Mouse (Mus musculus) left cerebral cortex, postnatal 10 days (tissue): Measurements from ENCODE around the gene Git1. TPM values are rescaled to one million over a fixed set of nuclear protein-coding genes. Genes with fewer than 3 reads are reported as not detected.

Experiments
- DNase-seq, 2 experiments: peaks; one replicate each; pipeline ENCODE4 v3.0.0; 2021 to 2022; ENCODE audit warnings: low spot score in 2 of 2, mixed read lengths in 1 of 2; ENCODE audit errors: extremely low spot score in 1 of 2
- intact Hi-C: fragments of 180-260 bp; cut with DNase I; formaldehyde crosslinking; loops from one replicate; pipeline ENCODE4 v1.15.1; 2025
- total RNA-seq, 2 experiments: library from RNA; stranded (reverse); gene quantifications; 2 replicates each; pipeline ENCODE4 v1.2.3; 2021

Gene Git1
- 100 to 1,000 TPM; 138 to 142 TPM for total RNA-seq

DNA sequence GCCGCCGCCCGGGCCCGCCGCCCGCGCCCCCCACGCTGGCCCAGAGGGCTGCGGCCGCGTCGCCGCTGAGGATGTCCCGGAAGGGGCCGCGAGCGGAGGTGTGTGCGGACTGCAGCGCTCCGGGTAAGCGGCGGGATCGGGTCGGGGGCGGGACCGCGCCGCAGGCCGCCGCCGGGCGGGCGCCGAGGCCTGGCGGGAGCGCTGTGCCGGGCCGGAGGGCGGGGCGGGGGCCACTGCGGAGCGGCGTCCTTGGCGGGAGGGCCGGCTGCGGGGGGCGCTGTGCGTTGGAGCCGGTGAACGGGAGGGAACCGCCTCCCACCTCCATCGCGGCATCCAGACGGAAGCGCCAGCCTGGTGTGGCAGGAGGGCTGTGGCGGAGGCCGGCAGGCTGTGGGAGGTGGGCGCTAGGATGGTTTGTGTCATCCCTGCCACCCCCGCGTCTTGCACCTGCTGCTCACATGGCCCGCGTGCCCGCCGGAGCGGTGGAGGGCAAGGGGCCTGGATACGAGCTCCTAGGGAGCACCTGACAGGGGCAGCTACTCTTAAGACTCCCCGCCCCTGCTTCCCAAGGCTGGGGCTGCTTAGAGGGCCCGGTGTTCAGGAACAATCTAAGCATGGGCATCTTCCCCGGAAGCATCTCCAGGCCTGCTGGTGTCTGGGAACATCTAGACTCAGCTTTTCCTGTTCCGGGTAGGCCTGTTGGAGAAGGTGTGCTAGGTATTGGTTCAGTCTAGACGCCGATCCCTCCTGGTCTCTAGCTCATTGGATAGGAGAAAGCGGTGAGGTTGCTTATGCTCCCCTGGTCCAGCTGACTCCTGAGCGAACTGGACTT is at the start of gene Git1:
TSS of gene Git1 (plus strand) at position 51 of the 832 bp plus-strand sequence.
- peak in 1 of 2 experiments; percentile 80 for DNase-seq
- intact Hi-C loops, result loop anchor here (5.0 kb wide), 1 partner anchor 129 kb away; no protein-coding TSS in a partner anchor

DNA sequence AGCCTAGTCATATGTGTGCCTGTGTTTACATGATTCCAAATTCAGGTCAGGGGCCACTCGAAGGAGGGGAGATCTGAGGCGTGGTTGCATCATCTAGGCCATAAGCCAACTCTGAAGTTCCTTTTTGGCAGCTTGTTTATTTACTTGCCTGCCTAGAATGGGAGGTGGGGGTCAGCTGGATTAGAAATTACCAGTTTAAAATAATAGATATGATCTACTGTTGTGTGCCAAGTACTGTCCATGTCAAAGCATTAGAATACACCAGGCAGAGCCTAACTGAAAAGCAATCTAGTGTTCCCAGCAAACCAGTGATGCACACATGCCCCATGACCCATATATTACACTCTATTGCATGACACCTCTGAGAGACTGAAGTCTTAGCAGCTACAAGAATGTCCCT is 48.4 kb upstream of the Git1 start:
- intact Hi-C loops, result loop anchor here (5.0 kb wide), 2 partner anchors 128 to 228 kb away; partner anchors contain the start of gene Ssh2
- DNase-seq, result no peak

DNA sequence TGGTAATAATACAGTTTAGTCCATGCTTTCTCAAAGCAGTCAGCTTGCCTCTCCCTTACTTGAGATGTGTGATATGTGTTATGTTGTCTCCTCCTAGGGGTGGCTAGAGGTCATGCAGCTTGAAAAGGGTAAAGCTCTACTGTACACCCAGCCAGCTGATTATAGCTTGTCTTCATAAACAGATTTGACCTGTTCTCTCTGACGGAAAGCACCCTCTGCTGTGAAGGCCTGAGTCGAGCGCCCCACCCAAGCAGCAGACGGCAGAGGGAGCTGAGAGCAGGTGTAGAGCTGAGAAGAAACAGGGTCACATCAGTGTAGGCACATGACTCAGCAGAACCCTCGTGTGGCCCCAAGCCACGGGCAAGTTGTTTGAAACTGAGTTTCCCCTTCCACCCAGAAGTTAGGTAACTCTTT is 46.7 kb upstream of the Git1 start:
- DNase-seq, result peak in 1 of 2 experiments; percentile 33
- intact Hi-C loops, result loop anchor here (5.0 kb wide), 1 partner anchor 129 kb away; no protein-coding TSS in a partner anchor

DNA sequence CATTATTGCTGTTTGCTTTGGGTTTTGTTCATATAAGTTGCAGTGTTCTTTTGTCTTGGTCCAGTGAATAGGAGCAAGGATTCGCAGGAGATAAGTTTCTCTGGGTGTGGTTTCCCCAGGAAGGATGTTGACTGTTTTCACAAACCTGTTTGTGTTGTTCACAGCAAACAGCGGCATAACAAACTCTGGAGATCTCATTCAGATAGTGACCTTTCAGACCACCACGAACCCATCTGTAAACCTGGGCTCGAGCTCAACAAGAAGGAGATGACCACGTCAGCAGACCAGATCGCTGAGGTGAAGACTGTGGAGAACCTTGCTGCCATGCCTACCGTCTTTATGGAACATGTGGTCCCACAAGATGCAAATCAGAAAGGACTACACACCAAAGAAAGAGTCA is 44.1 kb upstream of the Git1 start:
- intact Hi-C loops, result loop anchor here (5.0 kb wide), 1 partner anchor 132 kb away; no protein-coding TSS in a partner anchor
- no peak for DNase-seq

GRCm38 (mm10) chr11:77451670-77452069 is 41.7 kb upstream of the Git1 start:
- no peak for DNase-seq
- intact Hi-C loops, result no loop called here

DNA sequence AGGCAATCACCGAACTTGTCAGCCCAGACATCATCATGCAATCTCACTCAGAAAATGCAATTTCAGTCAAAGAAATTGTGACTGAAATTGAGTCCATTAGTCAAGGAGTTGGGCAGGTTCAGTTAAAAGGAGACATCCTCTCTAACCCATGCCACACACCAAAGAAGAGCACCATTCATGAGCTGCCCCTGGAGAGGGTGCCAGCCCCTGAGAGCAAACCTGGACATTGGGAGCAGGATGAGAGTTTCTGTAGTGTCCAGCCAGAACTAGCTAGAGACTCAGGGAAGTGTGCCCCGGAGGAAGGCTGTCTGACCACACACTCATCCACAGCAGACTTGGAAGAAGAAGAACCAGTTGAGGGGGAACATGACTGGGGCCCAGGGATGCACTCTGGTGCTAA is 40.0 kb upstream of the Git1 start:
- no peak for DNase-seq
- intact Hi-C loops, result no loop called here

DNA sequence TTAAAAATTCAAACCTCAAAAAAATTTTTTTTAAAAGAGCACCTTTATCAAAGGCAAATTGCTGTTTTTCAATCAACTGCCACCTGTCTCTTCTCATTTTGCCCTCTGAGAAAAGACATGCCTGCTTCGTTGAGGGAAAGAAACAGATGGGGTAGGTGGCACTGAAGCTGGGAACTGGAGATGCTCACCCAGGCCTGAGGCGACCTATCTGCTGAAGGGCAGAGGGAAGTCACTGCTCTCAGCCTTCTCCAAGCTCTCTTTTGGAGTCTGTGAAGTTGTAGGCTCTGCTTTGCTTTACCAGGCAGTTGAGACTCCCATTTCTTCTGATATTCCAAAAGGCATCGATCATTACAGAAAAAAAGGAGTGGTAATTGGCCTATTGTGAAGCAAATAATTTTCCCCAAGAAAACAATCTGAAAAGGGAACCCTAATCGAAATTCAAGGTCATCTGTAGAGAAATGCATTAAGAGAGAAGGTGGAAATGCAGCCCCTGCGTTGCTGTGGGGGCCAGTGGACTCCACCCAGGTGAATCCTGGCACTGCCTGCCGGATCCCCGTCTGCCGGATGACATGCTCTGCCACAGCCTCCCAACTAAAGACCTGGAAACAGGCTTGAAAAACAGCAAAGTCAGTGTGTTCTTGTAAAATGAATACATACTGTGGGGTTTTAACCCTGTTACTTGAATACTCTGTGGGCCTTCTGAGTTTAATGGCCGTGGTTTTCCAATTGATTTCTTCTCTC is 37.4 kb upstream of the Git1 start:
- no peak for DNase-seq
- intact Hi-C loops, result no loop called here

DNA sequence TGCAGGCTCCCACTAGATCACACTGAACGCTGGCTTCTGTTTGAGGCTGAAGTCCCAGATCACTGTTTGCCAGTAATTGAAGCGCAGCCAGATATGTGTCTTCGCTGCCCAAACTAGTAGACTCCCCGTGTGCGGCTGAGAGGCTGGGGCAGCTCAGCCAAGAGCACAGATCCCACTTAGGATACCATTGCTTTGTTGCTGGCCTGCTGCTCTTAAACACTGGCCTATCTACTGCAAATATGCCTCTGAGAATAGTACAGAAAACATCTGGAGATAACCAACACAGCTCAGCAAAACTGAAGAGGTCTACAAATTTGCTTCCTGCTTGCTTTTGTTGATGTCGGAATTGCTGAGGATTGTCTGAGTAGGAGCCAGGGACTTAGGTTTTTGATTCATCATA is 36.5 kb upstream of the Git1 start:
- intact Hi-C loops, result no loop called here
- DNase-seq, result no peak

DNA sequence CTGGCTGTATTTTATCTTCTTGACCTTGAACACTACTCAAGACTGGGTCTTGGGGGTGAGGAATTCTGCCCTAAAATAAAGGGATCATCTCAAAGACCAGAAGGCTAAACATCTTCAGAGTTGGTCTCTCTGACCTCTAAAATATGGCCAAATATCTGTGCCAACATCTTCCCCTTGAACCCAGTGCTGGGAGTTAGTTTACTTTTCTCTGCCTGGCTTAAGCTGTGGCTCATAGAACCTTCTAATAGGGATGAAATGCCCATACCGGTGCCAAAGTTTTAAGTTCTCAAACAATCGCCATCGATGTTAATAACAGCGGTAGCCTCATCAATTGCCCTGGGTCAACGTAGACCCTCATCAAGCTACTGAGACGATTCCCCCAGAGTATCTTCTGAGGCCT is 31.5 kb upstream of the Git1 start:
- intact Hi-C loops, result loop anchor here (10.0 kb wide), 1 partner anchor 367 kb away; no protein-coding TSS in a partner anchor
- no peak for DNase-seq

DNA sequence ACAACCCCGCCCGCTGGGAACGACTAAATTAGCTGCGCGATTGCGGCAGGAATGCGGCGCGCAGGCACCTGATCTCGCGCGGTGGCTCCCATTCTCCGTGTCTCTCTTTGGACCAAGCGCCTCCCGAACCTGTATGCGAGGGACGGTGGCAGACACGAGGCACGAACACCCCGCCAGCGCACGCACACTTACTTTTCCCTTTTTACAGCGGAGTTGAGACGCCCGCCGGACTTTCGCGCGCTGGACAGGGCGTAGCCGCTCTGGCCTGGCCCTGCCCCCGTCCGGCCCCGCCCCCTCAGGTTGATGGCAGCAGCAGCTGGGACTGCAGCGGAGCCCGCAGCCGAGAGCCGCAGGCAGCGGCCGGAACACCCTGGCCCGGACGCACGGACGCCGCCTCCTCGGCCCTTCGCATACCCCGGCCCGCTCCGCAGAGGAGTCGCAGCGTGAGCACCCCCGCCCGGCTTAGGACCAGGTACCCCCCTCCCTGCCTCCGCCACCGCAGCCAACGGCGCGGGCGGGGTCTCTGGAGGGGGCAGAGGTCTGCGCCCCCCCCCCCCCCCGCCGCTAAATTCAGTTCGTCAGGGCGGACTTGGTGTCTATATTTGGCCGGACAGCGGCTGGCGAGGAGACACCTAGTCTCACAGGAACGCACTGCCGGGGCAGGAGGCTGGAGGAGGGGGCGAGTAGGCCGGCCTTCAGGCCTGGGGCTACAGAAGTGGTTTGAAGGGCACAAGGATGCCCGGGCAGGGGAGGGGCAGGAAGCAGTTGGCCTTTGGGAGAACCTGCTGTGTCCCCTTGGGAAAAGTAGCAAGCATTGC is 30.9 kb upstream of the Git1 start, which contains the start of gene Coro6:
TSS of gene Coro6 (plus strand) at position 129 of the 818 bp plus-strand sequence.
- intact Hi-C loops, result loop anchor here (10.0 kb wide), 1 partner anchor 368 kb away; no protein-coding TSS in a partner anchor
- DNase-seq, result peak in 1 of 2 experiments; percentile 83

GRCm38 (mm10) chr11:77463101-77463445 is 30.3 kb upstream of the Git1 start:
- DNase-seq, result no peak
- intact Hi-C loops, result loop anchor here (10.0 kb wide), 1 partner anchor 368 kb away; no protein-coding TSS in a partner anchor

GRCm38 (mm10) chr11:77463786-77464185 is 29.6 kb upstream of the Git1 start:
- DNase-seq, result no peak
- intact Hi-C loops, result loop anchor here (10.0 kb wide), 1 partner anchor 369 kb away; no protein-coding TSS in a partner anchor

DNA sequence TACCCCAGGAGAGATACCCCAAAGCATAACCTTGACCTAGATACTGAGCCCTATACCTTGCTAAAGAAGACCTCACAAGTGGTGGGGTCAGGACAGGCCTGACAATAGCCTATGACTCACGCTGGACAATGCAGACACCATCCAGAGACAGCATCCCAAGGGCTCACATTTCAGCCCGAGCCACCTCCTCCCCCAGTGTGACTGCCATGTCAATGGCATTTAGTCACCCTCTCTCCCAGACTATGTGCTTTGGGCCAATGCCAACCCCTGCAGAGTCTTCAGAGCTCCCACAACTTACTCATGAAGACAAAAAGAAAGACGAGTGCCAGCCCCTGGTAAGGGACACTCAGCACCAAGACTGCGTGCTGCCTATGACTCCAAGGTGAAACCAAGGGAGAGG is 28.7 kb upstream of the Git1 start:
- DNase-seq, result peak in 1 of 2 experiments; percentile 60
- intact Hi-C loops, result loop anchor here (10.0 kb wide), 1 partner anchor 370 kb away; no protein-coding TSS in a partner anchor

GRCm38 (mm10) chr11:77465111-77465510 is 28.3 kb upstream of the Git1 start:
- intact Hi-C loops, result loop anchor here (10.0 kb wide), 1 partner anchor 370 kb away; no protein-coding TSS in a partner anchor
- DNase-seq, result no peak

- intact Hi-C loops, result loop anchor here (10.0 kb wide), 1 partner anchor 372 kb away; no protein-coding TSS in a partner anchor
- no peak for DNase-seq
These were observed 26.8 kb upstream of the Git1 start for GRCm38 (mm10) chr11:77466544-77466943.

DNA sequence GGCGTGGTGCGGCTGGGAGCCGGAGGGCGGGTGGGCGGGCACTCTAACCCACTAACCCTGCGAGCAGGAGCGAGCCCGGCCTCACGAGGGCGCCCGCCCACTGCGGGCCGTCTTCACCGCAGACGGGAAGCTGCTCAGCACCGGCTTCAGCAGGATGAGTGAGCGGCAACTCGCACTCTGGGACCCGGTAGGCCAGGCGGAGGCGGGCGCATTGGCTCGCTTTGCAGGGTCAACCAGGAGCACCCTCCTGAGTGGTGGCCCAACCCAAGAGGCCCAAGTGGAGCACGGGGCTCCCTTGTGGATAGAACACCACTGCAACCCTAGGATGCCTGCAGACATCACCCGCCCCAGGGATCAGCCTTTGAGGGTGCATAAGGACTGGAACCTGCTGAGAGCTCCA is 26.2 kb upstream of the Git1 start:
- intact Hi-C loops, result loop anchor here (10.0 kb wide), 1 partner anchor 372 kb away; no protein-coding TSS in a partner anchor
- DNase-seq, result peak in 1 of 2 experiments; percentile 85

- peak in 1 of 2 experiments; percentile 88 for DNase-seq
- intact Hi-C loops, result loop anchor here (10.0 kb wide), 1 partner anchor 373 kb away; no protein-coding TSS in a partner anchor
These were observed 25.6 kb upstream of the Git1 start for GRCm38 (mm10) chr11:77467784-77468183.

DNA sequence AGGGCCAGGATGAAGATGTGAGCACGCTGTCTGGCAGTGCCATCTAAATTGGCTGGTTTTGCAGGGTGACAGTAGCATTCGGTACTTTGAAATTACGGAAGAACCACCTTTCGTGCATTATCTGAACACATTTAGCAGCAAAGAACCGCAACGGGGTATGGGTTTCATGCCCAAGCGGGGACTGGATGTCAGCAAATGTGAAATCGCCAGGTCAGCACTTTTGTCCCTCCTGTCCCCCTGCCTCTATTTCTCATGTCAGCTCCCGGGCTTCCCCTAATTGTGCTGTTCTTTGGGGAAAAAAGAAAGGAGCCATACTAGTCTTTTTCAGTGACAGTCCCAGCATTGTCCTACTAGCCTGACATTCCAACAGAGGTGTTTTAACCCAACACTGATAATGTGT is 25.0 kb upstream of the Git1 start:
- intact Hi-C loops, result loop anchor here (10.0 kb wide), 1 partner anchor 374 kb away; no protein-coding TSS in a partner anchor

More for the DNA sequence above, 25.0 kb upstream of the Git1 start:
- no peak for DNase-seq
